Mouse (Mus musculus) stomach, postnatal 0 days (tissue): Measurements from ENCODE around the gene Rxylt1. TPM values are rescaled to one million over a fixed set of nuclear protein-coding genes. Genes with fewer than 3 reads are reported as not detected.
A peak's percentile ranks its signal among the peaks of the same experiment; 100 is the strongest.

ENCODE experiments used
- ATAC-seq: fragments of 200-750 bp; cut with Nextera tagmentation; 2 replicates; pipeline ENCODE4 v1.8.0; 2017; ENCODE audit not compliant: low FRiP score, low TSS enrichment
- DNase-seq: peaks from one replicate; pipeline ENCODE4 v3.0.0-alpha.2; 2016; ENCODE audit warnings: low spot score
- H3K27ac ChIP-seq: fragments of 300-500 bp; sonication (generic); replicated peaks from 2 replicates; pipeline ENCODE4 v1.5.1; 2014; ENCODE audit warnings: mild to moderate bottlenecking, control low read depth
- H3K27me3 ChIP-seq: fragments of 300-500 bp; sonication (generic); 2 replicates; pipeline ENCODE4 v1.6.1; 2014; ENCODE audit warnings: low read length; ENCODE audit not compliant: control insufficient read depth, insufficient read depth
- H3K36me3 ChIP-seq: fragments of 300-500 bp; sonication (generic); 2 replicates; pipeline ENCODE4 v1.6.1; 2014; ENCODE audit warnings: low read length, mixed read lengths; ENCODE audit not compliant: control insufficient read depth, insufficient read depth
- H3K4me1 ChIP-seq: fragments of 300-500 bp; sonication (generic); replicated peaks from 2 replicates; pipeline ENCODE4 v1.6.1; 2014; ENCODE audit warnings: antibody characterized with exemption; ENCODE audit not compliant: control insufficient read depth, insufficient read depth
- H3K4me2 ChIP-seq: fragments of 300-500 bp; sonication (generic); replicated peaks from 2 replicates; pipeline ENCODE4 v1.6.1; 2014; ENCODE audit warnings: low read depth, mild to moderate bottlenecking, control low read depth, moderate library complexity
- H3K4me3 ChIP-seq: fragments of 300-500 bp; sonication (generic); 2 replicates; pipeline ENCODE4 v1.5.1; 2014; ENCODE audit warnings: low read depth, low read length, control low read depth
- H3K9ac ChIP-seq: fragments of 300-500 bp; sonication (generic); 2 replicates; pipeline ENCODE4 v1.6.1; 2014; ENCODE audit warnings: mild to moderate bottlenecking, low read length, control low read depth, mixed read lengths
- H3K9me3 ChIP-seq: fragments of 300-500 bp; sonication (generic); 2 replicates; pipeline ENCODE4 v1.6.1; 2016; ENCODE audit warnings: low read length; ENCODE audit not compliant: control insufficient read depth
- CTCF ChIP-seq: IDR thresholded peaks from 2 replicates; pipeline ENCODE4 v1.5.1; 2016; ENCODE audit warnings: antibody characterized with exemption, low read depth, mild to moderate bottlenecking, moderate library complexity
- EP300 ChIP-seq: optimal IDR thresholded peaks from 2 replicates; pipeline ENCODE3; 2016; ENCODE audit warnings: antibody characterized with exemption
- WGBS: fragments of 180-500 bp; shearing (Covaris S2); extraction: QIAGEN DNeasy Blood & Tissue Kit; methylation state at CpG from one replicate; pipeline ENCODE4 v1.1.7; 2014; 5-methylcytosine and 5-hydroxymethylcytosine counted together
- polyA plus RNA-seq: library from polyadenylated mRNA; unstranded; fragments of >200 nt; fragmentation: Nextera tagmentation; extraction: Ambion mirVana; gene quantifications from 2 replicates; pipeline ENCODE4 v1.2.1, GENCODE M21; 2015

Gene Rxylt1
- polyA plus RNA-seq, 1 experiment from 2014 or later = 45.8 TPM

GRCm38 (mm10) chr10:122081352-122081751, 15.8 kb downstream of the Rxylt1 start:
- H3K4me3 ChIP-seq = no peak overlapping the region
- H3K27ac ChIP-seq = no peak overlapping the region
- ATAC-seq = no peak
- H3K4me1 ChIP-seq = no peaks in the 10 kb centered on the region
- DNase-seq = no peak
- TF ChIP-seq EP300 (no peak), CTCF (no peak)
- WGBS = 84% methylated on average over 1 of the region's 1 CpGs
- no peaks in the 10 kb centered on the region for H3K36me3 ChIP-seq
- H3K9ac ChIP-seq = no peak overlapping the region
- no peaks in the 10 kb centered on the region for H3K9me3 ChIP-seq
- H3K4me2 ChIP-seq = no peak overlapping the region
- H3K27me3 ChIP-seq = no peaks in the 10 kb centered on the region

DNA sequence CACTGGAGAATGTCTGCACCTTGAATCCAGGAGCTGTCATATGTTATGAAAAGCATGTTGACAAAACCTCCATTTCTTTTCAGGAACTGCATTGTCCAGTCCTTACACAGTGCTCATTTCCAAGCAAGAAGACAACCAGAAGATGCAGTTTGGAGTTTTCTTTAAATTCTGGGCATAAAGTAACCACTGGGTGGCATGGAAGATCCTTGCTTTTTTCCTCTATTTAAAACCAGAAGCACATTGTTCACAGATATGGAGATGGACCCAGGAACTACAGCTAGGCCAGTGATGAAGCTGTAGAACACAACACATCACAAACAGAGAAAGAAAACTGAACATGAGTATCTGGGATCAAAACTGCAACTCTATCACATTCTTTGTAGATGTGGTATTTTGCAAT, 28.0 kb downstream of the Rxylt1 start:
- Histone ChIP-seq H3K4me2 (no peak overlapping the region), H3K4me1 (no peaks in the 10 kb centered on the region), H3K9me3 (no peaks in the 10 kb centered on the region), H3K36me3 (no peaks in the 10 kb centered on the region), H3K4me3 (no peak overlapping the region), H3K9ac (no peak overlapping the region), H3K27me3 (no peaks in the 10 kb centered on the region), H3K27ac (no peak overlapping the region)
- DNase-seq = no peak
- no peak for ATAC-seq
- TF ChIP-seq CTCF (peak; percentile 54), EP300 (no peak)

GRCm38 (mm10) chr10:122055826-122056225, 41.3 kb downstream of the Rxylt1 start:
- DNase-seq = no peak
- no peak overlapping the region for H3K27ac ChIP-seq
- 94% methylated on average over 6 of the region's 6 CpGs for WGBS
- no peaks in the 10 kb centered on the region for H3K27me3 ChIP-seq
- H3K9me3 ChIP-seq = no peaks in the 10 kb centered on the region
- no peak for ATAC-seq
- TF ChIP-seq CTCF (no peak), EP300 (no peak)
- no peaks in the 10 kb centered on the region for H3K36me3 ChIP-seq
- H3K4me1 ChIP-seq = no peaks in the 10 kb centered on the region
- no peak overlapping the region for H3K4me2 ChIP-seq
- no peak overlapping the region for H3K4me3 ChIP-seq
- no peak overlapping the region for H3K9ac ChIP-seq

DNA sequence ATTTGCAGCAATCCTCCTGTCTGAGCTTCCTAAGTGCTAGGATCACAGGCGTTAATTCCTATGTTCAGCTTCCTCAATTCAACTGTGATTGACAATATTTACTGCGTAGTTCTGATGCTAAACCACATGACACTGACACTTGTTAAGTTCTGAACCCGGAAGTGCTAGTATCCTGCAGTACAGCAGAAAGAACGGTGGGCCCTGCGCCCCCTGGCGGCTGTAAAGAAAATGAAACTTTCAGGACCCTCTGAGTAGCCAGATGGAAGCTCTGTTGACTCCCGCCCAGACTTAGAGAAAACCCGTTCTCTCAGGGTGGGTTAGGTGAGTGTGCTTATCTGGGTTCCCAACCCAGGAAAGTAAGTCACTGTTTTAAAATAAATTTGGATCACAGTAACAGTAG, 42.6 kb downstream of the Rxylt1 start:
- H3K4me3 ChIP-seq = no peak overlapping the region
- H3K4me1 ChIP-seq = no peaks in the 10 kb centered on the region
- H3K36me3 ChIP-seq = no peaks in the 10 kb centered on the region
- no peak overlapping the region for H3K27ac ChIP-seq
- no peaks in the 10 kb centered on the region for H3K27me3 ChIP-seq
- 18% methylated on average over 8 of the region's 8 CpGs for WGBS
- peak; percentile 80 for TF ChIP-seq CTCF
- no peak for TF ChIP-seq EP300
- H3K9me3 ChIP-seq = no peaks in the 10 kb centered on the region
- DNase-seq (no peak), ATAC-seq (no peak)
- no peak overlapping the region for H3K4me2 ChIP-seq
- no peak overlapping the region for H3K9ac ChIP-seq

GRCm38 (mm10) chr10:122051831-122052230, 45.3 kb downstream of the Rxylt1 start:
- Histone ChIP-seq H3K9ac (no peak overlapping the region), H3K4me2 (no peak overlapping the region), H3K4me1 (no peaks in the 10 kb centered on the region), H3K27me3 (no peaks in the 10 kb centered on the region), H3K27ac (no peak overlapping the region), H3K36me3 (no peaks in the 10 kb centered on the region), H3K4me3 (no peak overlapping the region), H3K9me3 (no peaks in the 10 kb centered on the region)
- TF ChIP-seq EP300 = no peak
- peak; percentile 100 for TF ChIP-seq CTCF
- peak; percentile 86 for DNase-seq
- 28% methylated on average over 6 of the region's 6 CpGs for WGBS
- ATAC-seq = peak; percentile 15; the same call in 1 of the 2 replicates

- H3K27ac ChIP-seq = peak overlapping the region; percentile 86
- peak overlapping the region; percentile 78 for H3K9ac ChIP-seq
- 17% methylated on average over 25 of the region's 44 CpGs for WGBS
Observed at GRCm38 (mm10) chr10:122047727-122048365, 49.3 kb downstream of the Rxylt1 start.

More at GRCm38 (mm10) chr10:122047727-122048365, 49.3 kb downstream of the Rxylt1 start:
- H3K36me3 ChIP-seq = no peaks in the 10 kb centered on the region
- no peaks in the 10 kb centered on the region for H3K27me3 ChIP-seq
- TF ChIP-seq EP300 (no peak), CTCF (peak; percentile 85)
- ATAC-seq (peak; percentile 91), DNase-seq (peak; percentile 94)
- H3K9me3 ChIP-seq = no peaks in the 10 kb centered on the region
- H3K4me3 ChIP-seq = peak overlapping the region; percentile 84
- 0 out of 2 replicates have a peak, but pooled peaks cover 2% of the 10 kb centered on the region for H3K4me1 ChIP-seq
- peak overlapping the region; percentile 72 for H3K4me2 ChIP-seq
